Mouse (Mus musculus) heart, postnatal 4 days (tissue): ENCODE data around the gene Smarcad1. TPM values are rescaled to one million over a fixed set of nuclear protein-coding genes. Genes with fewer than 3 reads are reported as not detected.
"Not testable (repeated sequence)": the region's sequence is repeated elsewhere in the genome, so short reads cannot be mapped to it uniquely, and the experiment has no call there.

Source experiments
- DNase-seq: peaks from one replicate; pipeline ENCODE4 v3.0.0; 2021
- total RNA-seq, 2 experiments: library from RNA; stranded (reverse); gene quantifications; 2 replicates each; pipeline ENCODE4 v1.2.3; 2021

The Smarcad1 gene
- total RNA-seq, result 10 to 100 TPM; 35.9 to 41.7 TPM

GRCm38 (mm10) chr6:65042491-65043171 lies at the start of gene Smarcad1:
Smarcad1 (plus strand) TSS chr6:65042583.
- peak; percentile 88 for DNase-seq

DNA sequence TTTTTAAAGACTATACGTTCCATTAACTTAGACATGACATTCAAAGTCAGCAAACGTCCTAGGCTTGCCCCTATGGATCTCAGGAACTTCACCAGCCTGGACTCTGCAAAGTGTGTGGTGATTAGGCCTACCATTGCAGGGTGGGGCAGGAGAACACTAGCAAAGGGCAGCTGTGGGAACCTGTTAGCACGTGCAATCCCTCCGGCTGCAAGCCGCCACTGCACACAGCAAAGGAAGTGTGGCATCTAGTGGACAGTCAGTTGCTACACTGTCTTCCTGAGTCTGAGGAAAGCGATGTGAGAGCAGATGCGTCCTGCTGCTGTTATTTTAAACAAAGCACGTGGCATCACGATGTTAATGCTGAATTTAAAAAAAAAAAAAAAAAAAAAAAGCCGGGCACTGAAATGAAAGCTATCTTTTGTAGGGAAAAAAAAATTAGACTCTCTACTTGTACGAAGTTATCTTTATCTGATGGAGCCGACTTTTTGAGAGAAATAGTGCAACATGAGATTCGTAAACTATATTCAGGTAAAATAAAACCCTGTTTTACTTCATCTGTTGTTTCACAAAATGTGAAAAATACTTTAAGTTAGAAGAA lies 45.5 kb upstream of the Smarcad1 start:
- DNase-seq, result peak; percentile 10

- no peak for DNase-seq
These were observed 44.6 kb upstream of the Smarcad1 start for GRCm38 (mm10) chr6:64997805-64998204.

DNA sequence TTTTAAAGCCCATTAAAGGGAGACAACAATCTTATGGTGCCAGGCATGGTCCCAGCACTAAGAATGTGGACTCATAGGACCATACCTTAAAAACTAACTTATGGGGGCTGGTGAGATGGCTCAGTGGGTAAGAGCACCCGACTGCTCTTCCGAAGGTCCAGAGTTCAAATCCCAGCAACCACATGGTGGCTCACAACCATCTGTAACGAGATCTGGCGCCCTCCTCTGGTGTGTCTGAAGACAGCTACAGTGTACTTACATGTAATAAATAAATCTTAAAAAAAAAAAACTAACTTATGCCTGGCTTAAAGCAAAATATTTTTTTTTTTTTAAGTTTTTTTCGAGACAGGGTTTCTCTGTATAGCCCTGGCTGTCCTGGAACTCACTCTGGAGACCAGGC lies 41.6 kb upstream of the Smarcad1 start:
- DNase-seq, result not testable (repeated sequence)

DNA sequence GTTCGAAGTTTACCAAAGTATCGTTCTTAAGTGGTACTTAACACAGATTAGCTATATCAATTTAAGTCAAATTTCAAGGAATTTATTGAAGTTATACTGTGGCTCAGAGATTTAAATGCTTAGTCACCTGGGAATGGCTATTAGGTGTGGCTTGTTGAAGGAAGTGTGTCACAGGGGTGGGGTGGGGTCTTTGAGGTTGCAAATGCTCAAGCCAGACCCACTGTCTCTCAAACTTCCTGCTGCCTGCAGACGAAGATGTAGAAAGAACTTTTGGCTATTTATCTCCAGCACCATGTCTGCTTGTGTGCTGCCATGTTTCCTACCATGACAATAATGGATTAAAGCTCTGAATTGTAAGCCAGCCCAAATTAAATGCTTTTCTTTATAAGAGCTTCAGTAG lies 40.2 kb upstream of the Smarcad1 start:
- DNase-seq, result no peak

- DNase-seq, result no peak
These were observed 33.5 kb upstream of the Smarcad1 start for GRCm38 (mm10) chr6:65008836-65009235.

- DNase-seq, result no peak
These were observed 30.9 kb upstream of the Smarcad1 start for GRCm38 (mm10) chr6:65011444-65011990.

GRCm38 (mm10) chr6:65012142-65012541 lies 30.2 kb upstream of the Smarcad1 start:
- DNase-seq, result no peak

DNA sequence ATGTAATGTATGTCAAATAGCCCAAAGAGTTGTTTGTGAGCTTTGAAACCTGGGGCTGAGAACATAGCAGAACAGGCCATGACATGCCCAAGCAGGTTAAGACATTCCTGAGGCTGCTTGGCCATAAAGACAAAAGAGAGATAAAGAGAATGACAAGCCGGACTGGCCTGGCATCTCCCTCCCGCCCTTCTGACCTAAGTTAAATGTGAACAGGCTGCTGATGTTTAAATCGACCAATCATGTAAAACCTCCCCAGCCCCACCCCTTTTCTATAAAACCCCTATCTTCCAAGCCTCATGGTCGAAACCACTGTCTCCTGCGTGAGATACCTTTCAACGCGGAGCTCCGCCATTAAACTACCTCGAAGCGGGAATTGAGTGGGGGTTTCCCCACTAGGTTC lies 24.8 kb upstream of the Smarcad1 start:
- DNase-seq, result no peak

- DNase-seq, result not testable (repeated sequence)
These were observed 23.4 kb upstream of the Smarcad1 start for GRCm38 (mm10) chr6:65018966-65019365.

DNA sequence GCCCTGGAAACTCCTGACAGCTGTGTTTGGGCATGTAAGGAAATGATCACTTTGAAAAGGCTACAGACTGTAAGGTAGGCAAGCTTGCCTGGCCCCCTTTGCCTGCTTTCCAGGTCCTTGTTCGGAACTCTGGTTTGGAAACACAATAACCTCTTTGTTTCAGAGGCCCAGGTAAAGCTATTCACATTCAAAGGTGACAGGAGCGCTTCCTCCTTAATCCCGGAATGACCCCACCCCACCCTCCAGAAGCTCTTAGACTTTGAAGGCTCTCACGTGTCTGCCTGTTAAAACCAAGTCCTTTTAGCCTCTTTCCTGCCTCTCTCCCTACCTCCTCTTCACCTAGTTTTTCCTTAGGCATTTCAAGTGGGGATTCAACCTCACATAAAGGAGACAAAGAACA lies 20.5 kb upstream of the Smarcad1 start:
- no peak for DNase-seq

GRCm38 (mm10) chr6:65023053-65023452 lies 19.3 kb upstream of the Smarcad1 start:
- no peak for DNase-seq

GRCm38 (mm10) chr6:65024668-65025067 lies 17.7 kb upstream of the Smarcad1 start:
- no peak for DNase-seq

DNA sequence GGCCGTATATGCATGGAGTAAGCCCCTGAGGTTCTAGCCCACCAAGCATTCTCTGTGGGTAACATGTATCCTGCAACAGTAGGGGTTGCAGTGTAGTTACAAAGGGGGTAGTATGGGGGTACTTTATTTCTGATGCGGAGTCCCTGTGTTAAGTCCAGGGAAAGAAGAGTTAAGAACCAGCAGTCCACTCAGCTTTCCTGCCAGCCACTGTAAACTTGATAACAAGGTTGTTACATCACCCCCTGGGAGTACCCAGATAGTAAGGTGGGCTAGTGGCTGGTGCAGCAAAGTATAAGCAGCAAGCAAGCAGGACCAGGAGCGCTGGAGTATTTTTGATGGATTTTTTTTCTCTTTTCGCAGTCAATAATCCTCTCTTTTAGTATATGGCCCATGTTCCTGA lies 17.3 kb upstream of the Smarcad1 start:
- DNase-seq, result no peak

DNA sequence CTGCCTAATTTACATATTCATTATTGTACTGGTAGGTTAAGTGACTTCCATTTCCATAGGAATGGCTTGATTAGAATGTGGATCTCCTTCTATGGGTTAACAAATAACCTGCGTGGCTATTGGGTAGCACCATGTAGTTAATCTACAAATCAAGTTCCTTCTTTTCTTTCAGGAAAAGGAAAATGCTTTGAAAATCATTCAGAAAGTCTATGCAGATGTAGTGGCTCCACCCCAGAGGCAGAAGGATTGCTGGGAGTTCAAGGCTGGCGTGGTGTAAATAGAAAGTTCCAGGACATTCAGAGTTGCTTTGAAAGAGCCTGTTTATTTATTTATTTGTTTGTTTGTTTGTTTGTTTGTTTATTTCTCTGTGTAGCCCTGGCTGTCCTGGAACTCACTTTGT lies 7.7 kb upstream of the Smarcad1 start:
- DNase-seq, result no peak

DNA sequence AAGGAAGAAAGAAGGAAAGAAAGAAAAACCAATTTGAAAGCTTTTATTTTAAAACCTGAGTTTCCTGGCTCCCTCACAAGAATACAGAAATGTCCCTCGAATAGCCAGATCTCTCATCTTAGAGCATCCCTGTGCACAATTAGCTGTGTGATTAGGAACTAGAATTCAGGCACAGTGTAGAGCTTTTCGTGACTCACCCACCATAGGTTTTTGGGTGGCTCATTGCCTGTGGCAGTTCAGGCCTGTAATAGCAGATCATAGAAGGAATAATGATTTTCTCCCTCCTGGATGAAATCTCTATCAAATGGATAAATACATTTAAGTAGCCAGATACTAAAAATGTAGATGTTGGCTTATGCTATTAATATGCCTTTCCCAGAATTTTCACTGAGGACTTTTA lies 6.9 kb upstream of the Smarcad1 start:
- DNase-seq, result no peak

DNA sequence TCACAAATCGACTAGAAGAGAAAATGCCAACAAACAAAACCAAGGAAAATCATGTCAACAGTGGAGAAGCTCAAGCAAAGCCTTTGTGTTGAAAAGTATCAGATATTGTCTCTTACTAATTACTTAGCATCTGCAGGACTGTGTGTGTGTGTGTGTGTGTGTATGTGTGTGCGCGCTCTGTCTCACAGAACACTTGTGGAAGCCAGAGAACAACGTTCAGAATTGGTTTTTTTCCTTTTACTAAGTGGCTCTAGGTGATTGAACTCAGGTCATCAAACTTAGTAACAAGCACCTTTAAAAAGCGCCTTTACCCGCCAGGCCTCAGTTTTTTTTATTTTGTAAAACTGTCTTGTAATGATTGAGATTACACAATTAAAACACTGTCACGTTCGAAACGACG lies 451 bp upstream of the Smarcad1 start:
- DNase-seq, result no peak

DNA sequence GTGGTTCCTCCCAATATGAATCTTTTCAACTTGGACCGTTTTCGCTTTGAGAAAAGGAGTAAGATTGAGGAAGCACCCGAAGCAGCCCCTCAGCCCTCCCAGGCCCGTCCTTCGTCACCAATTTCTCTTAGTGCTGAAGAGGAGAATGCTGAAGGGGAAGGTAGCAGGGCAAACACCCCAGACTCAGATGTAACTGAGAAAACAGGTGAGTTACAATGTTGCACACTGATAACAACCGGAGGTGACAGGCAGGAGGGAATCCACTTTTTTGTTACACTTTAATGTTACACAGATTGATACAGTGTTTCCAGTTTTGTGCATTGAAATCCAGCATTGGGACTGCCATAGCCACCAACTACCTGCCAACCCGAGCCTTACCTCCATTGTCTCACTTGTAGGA lies 858 bp downstream of the Smarcad1 start:
- no peak for DNase-seq

GRCm38 (mm10) chr6:65049100-65049499 lies 6.7 kb downstream of the Smarcad1 start:
- DNase-seq, result no peak

DNA sequence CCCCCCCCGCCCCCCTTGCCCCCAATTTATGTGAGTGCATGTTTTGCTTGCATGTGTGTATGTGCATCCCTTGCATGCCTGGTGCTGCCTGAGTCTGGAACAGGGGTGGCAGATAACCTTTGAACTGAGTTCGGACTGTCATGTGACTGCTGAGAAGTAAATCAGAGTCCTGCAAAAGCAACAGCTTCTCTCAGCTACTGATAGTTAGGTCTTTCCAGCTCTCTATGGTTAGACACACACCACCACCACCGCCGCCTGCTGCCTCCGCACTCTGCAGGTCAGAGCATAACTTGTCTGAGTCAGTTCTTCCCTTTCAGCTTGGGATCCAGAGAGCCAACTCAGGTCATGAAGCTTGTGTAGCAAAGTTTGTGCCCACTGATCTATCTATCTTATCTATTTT lies 14.2 kb downstream of the Smarcad1 start:
- DNase-seq, result no peak

GRCm38 (mm10) chr6:65057137-65057536 lies 14.8 kb downstream of the Smarcad1 start:
- DNase-seq, result not testable (repeated sequence)

DNA sequence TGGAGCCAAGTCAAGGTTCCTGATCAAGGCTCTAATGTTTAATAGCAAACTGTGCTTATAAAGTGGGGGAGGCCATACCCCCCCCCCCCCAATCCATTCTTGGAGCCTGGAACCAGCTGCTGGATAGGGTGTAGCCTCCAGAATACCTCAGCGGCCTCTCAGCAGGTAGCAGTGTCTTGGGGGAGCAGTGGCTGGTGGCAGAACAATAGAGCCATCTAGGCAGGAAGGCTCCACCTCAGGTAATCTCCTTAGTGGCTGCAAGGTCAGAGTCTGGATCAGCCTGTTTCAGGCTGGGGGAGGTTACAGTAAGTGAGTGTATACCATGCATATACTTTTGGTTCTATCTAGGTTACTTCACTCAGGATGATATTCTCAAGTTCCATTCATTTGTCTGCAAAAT lies 18.7 kb downstream of the Smarcad1 start:
- DNase-seq, result no peak

DNA sequence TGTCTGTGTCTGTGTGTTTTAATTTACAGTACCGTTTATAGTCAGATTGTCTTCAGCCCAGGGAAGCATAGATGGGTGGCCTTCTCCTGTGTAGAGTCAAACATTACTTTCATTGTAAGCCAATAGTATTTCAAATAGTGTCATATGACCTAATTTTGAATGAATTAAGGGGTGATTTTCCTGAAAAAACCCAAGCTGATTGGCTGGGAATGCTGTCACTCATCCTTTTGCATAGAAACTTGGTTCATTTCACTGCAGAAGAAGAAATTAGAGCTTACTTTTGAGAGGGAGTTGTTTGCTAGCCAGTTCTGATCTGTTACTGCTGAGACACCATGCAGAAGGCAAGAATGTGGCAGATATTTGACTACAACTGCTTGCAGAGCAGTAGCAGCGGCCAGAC lies 32.8 kb downstream of the Smarcad1 start:
- DNase-seq, result no peak

DNA sequence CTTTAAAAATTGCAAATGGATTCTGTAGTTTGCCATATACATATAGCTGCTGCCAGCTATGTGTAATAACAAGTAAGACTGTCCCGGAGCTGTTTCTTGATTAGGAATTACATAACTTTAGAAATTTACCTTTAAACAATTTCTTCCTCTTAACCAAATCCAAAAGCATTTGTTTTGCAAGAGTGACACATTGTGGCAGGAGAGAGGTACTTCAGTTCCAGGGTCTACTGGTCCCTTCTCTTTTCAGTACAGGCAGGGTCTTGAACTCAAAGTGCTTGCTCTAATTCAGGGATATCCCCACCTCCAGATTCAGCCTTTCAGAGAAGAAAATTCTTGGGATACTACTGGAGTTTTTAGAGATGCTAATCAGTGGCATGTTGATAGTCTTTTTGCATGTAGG lies 36.8 kb downstream of the Smarcad1 start:
- DNase-seq, result no peak
